Mouse (Mus musculus) macrophage (primary cell): ENCODE measurements around the gene Lyg1. TPM values are rescaled to one million over a fixed set of nuclear protein-coding genes. Genes with fewer than 3 reads are reported as not detected.

Experiments
- H3K27ac ChIP-seq: fragments of 350-480 bp; formaldehyde crosslinking; 2 replicates; pipeline ENCODE4 v1.9.0; 2021
- H3K36me3 ChIP-seq: fragments of 350-480 bp; formaldehyde crosslinking; 2 replicates; pipeline ENCODE4 v1.9.0; 2021; ENCODE audit errors: inconsistent target
- H3K4me3 ChIP-seq: fragments of 350-480 bp; formaldehyde crosslinking; 2 replicates; pipeline ENCODE4 v1.9.0; 2021; ENCODE audit errors: inconsistent target
- H3K79me2 ChIP-seq: fragments of 350-480 bp; formaldehyde crosslinking; 2 replicates; pipeline ENCODE4 v1.9.0; 2021; ENCODE audit errors: inconsistent target
- WGBS: methylation state at CpG from one replicate; pipeline ENCODE4 v1.1.7; 2026; ENCODE audit warnings: inconsistent platforms; ENCODE audit not compliant: missing documents; 5-methylcytosine and 5-hydroxymethylcytosine counted together
- polyA plus RNA-seq: library from polyadenylated mRNA; stranded (reverse); fragments of 250-400 nt; gene quantifications from 3 replicates; pipeline ENCODE4 v1.2.4, GENCODE M21; 2018; ENCODE audit warnings: inconsistent platforms

Lyg1 gene
- polyA plus RNA-seq, 1 experiment from 2014 or later: not detected

DNA sequence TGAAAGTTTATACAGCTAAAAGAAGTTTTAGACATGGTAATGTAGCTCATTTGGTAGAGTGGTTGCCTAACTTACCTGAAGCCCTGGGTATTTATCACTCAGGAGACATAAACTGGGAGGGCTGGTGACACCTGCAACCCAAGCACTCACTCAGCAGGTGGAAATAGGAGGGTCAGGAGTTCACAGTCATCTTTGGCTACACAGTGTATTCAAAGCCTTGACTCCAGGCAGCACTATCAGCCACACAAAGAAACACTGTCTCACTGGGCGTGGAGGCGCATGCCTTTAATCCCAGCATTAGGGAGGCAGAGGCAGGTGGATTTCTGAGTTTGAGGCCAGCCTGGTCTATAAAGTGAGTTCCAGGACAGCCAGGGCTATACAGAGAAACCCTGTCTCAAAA is 44.8 kb downstream of the Lyg1 start:
- WGBS: 100% methylated on average over 2 of the region's 2 CpGs
- H3K79me2 ChIP-seq: no peaks in the 10 kb centered on the region
- H3K4me3 ChIP-seq: no peak overlapping the region
- H3K36me3 ChIP-seq: no peaks in the 10 kb centered on the region
- H3K27ac ChIP-seq: no peak overlapping the region

DNA sequence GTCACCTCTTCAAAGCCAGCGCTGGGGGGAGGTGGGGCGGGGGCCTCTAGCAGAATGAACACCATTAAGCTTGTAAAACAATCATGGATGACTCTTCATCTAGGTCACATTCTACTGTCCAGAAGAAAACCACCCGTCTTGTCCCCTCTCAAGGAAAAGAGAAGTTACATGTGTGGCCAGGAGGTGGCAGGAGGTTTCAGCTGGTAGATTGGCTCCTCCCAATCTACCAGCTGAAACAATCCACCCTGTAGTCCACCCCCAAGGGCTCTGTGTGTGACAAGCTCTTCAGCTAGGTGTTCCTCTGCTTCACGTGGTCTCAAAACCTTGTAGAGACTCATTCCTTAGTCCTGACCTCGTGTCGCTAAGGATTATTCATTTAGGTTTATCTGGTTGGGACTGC is 54.4 kb downstream of the Lyg1 start:
- Histone ChIP-seq H3K4me3 (no peak overlapping the region), H3K36me3 (peaks cover 8% of the 10 kb centered on the region), H3K79me2 (no peaks in the 10 kb centered on the region), H3K27ac (no peak overlapping the region)
- 31% methylated on average over 6 of the region's 6 CpGs for WGBS

GRCm38 (mm10) chr1:37900288-37900687 is 57.3 kb downstream of the Lyg1 start:
- no peaks in the 10 kb centered on the region for H3K79me2 ChIP-seq
- 97% methylated on average over 6 of the region's 6 CpGs for WGBS
- no peak overlapping the region for H3K4me3 ChIP-seq
- no peak overlapping the region for H3K27ac ChIP-seq
- peaks cover 20% of the 10 kb centered on the region for H3K36me3 ChIP-seq

DNA sequence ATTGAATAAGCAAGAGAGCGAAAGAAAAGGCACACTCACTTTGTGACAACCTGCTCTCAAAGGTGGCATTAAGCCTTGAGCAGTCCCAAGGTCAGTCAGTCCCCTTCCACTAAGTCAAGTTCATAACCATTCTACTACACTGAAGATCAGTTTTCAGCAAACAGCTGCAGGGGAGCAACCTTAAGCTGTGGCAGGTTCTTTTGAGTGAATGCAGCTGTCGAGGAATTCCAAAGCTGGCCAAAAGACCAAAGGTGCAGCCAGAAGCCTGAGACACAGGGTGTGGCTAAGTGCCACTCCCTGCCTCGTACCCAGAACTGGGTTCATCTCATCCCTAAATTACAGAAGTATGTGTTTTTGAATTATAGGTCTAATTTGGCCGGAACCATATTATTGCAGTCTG is 57.7 kb downstream of the Lyg1 start:
- WGBS: 95% methylated on average over 4 of the region's 4 CpGs

More for the DNA sequence above, 57.7 kb downstream of the Lyg1 start:
- Histone ChIP-seq H3K79me2 (no peaks in the 10 kb centered on the region), H3K4me3 (no peak overlapping the region), H3K36me3 (peaks cover 24% of the 10 kb centered on the region), H3K27ac (no peak overlapping the region)

Other genes starting within 250 kb of the Lyg1 start
- gene 2010300C02Rik, start 237.7 kb downstream of the Lyg1 start, polyA plus RNA-seq: not detected in 3 replicates
- 7.0 to 7.7 TPM (median 7.0 TPM) in 3 replicates for gene Tsga10, start 91.3 kb downstream of the Lyg1 start, polyA plus RNA-seq
- gene Lipt1, start 86.0 kb downstream of the Lyg1 start, polyA plus RNA-seq: 1.7 to 2.5 TPM (median 2.4 TPM) in 3 replicates
- 22.2 to 25.5 TPM (median 23.0 TPM) in 3 replicates for gene Mitd1, start 67.3 kb downstream of the Lyg1 start, polyA plus RNA-seq
- 82.8 to 118 TPM (median 86.4 TPM) in 3 replicates for gene Mrpl30, start 67.3 kb downstream of the Lyg1 start, polyA plus RNA-seq
- not detected in 3 replicates for gene Lyg2, start 41.3 kb downstream of the Lyg1 start, polyA plus RNA-seq
- 51.7 to 80.7 TPM (median 53.0 TPM) in 3 replicates for gene Txndc9, start 40.1 kb upstream of the Lyg1 start, polyA plus RNA-seq
- 53.9 to 143 TPM (median 55.6 TPM) in 3 replicates for gene Eif5b, start 40.3 kb upstream of the Lyg1 start, polyA plus RNA-seq
- 9.5 to 10.9 TPM (median 10.3 TPM) in 3 replicates for gene Rev1, start 172.0 kb upstream of the Lyg1 start, polyA plus RNA-seq